Mouse (Mus musculus) ES-Bruce4 (cell line): ENCODE measurements around the gene Gba2.

Experiments
- CTCF ChIP-seq: IDR thresholded peaks from one replicate; pipeline ENCODE4 v1.8.1; 2011; ENCODE audit warnings: low read depth, low read length
- POLR2A ChIP-seq: IDR thresholded peaks from one replicate; pipeline ENCODE4 v1.8.1; 2011; ENCODE audit warnings: low read length; ENCODE audit not compliant: insufficient read depth

DNA sequence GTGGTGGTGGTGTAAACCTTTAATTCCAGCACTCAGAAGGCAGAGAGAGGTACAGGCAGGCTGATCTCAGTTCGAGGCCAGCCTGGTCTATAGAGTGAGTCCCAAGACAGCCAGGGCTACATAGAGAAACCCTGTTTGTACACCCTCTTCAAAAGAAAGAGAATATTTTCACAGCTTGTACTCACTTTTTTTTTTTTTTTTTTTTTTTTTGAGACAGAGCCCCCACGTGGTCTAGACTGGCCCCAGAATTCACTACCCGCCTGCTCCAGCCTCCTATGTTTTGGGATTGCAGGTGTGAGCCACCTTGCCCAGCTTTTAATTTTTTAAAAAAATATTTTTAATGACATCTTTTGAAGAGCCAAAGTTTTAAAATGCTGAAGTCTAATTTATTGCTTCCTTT lies 25.4 kb upstream of the Gba2 start:
- no peak for TF ChIP-seq CTCF
- no peak for TF ChIP-seq POLR2A
